Mouse (Mus musculus): ENCODE measurements around the gene Ifna14. TPM values are rescaled to one million over a fixed set of nuclear protein-coding genes. Genes with fewer than 3 reads are reported as not detected.

Ifna14 gene
- polyA plus RNA-seq, 1 experiment from 2014 or later: not detected

GRCm38 (mm10) chr4:88530892-88531291 is 40.7 kb downstream of the Ifna14 start:
- WGBS: 94% methylated on average over 2 of the region's 2 CpGs
- Histone ChIP-seq H3K9me3 (replicated peaks) (no peaks in the 10 kb centered on the region), H3K27ac (replicated peaks) (no peak overlapping the region), H3K36me3 (no peaks in the 10 kb centered on the region), H3K4me1 (no peaks in the 10 kb centered on the region), H3K4me3 (no peak overlapping the region), H3K27me3 (ENCODE audit: low read depth, poor library complexity, severe bottlenecking) (no peaks in the 10 kb centered on the region)
- no peak for DNase-seq (ENCODE audit: low spot score)

- H3K36me3 ChIP-seq: no peaks in the 10 kb centered on the region
- H3K4me1 ChIP-seq: no peaks in the 10 kb centered on the region
- H3K27ac ChIP-seq (replicated peaks): no peak overlapping the region
- WGBS: 72% methylated on average over 4 of the region's 4 CpGs
- H3K4me3 ChIP-seq: no peak overlapping the region
- no peak for DNase-seq (ENCODE audit: low spot score)
- H3K9me3 ChIP-seq (replicated peaks): no peaks in the 10 kb centered on the region
- no peaks in the 10 kb centered on the region for H3K27me3 ChIP-seq (ENCODE audit: low read depth, poor library complexity, severe bottlenecking)
Measured at GRCm38 (mm10) chr4:88530271-88530670, 41.3 kb downstream of the Ifna14 start.

GRCm38 (mm10) chr4:88526379-88527049 is 45.1 kb downstream of the Ifna14 start:
- H3K4me1 ChIP-seq: no peaks in the 10 kb centered on the region
- DNase-seq (ENCODE audit: low spot score): no peak
- H3K27me3 ChIP-seq (ENCODE audit: low read depth, poor library complexity, severe bottlenecking): no peaks in the 10 kb centered on the region
- H3K4me3 ChIP-seq: no peak overlapping the region
- no peak overlapping the region for H3K27ac ChIP-seq (replicated peaks)
- no peaks in the 10 kb centered on the region for H3K36me3 ChIP-seq
- no peaks in the 10 kb centered on the region for H3K9me3 ChIP-seq (replicated peaks)
- 79% methylated on average over 5 of the region's 5 CpGs for WGBS

GRCm38 (mm10) chr4:88525393-88525792 is 46.2 kb downstream of the Ifna14 start:
- 83% methylated on average over 3 of the region's 3 CpGs for WGBS
- Histone ChIP-seq H3K4me1 (no peaks in the 10 kb centered on the region), H3K4me3 (no peak overlapping the region), H3K36me3 (no peaks in the 10 kb centered on the region), H3K27me3 (ENCODE audit: low read depth, poor library complexity, severe bottlenecking) (no peaks in the 10 kb centered on the region), H3K9me3 (replicated peaks) (no peaks in the 10 kb centered on the region), H3K27ac (replicated peaks) (no peak overlapping the region)
- no peak for DNase-seq (ENCODE audit: low spot score)

- H3K9me3 ChIP-seq (replicated peaks): no peaks in the 10 kb centered on the region
- no peak for DNase-seq (ENCODE audit: low spot score)
- no peaks in the 10 kb centered on the region for H3K36me3 ChIP-seq
- no peak overlapping the region for H3K27ac ChIP-seq (replicated peaks)
- H3K4me1 ChIP-seq: no peaks in the 10 kb centered on the region
- H3K27me3 ChIP-seq (ENCODE audit: low read depth, poor library complexity, severe bottlenecking): no peaks in the 10 kb centered on the region
- no peak overlapping the region for H3K4me3 ChIP-seq
Measured at GRCm38 (mm10) chr4:88523241-88523640, 48.4 kb downstream of the Ifna14 start.

GRCm38 (mm10) chr4:88522674-88523073 is 48.9 kb downstream of the Ifna14 start, which contains the start of gene Ifnb1:
Gene Ifnb1 (minus strand): TSS chr4:88522774.
- no peak for DNase-seq (ENCODE audit: low spot score)
- Histone ChIP-seq H3K27me3 (ENCODE audit: low read depth, poor library complexity, severe bottlenecking) (no peaks in the 10 kb centered on the region), H3K4me1 (no peaks in the 10 kb centered on the region), H3K36me3 (no peaks in the 10 kb centered on the region), H3K9me3 (replicated peaks) (no peaks in the 10 kb centered on the region), H3K4me3 (no peak within 1 kb of the TSS), H3K27ac (replicated peaks) (no peak within 1 kb of the TSS)
- 85% methylated on average over 4 of the region's 4 CpGs for WGBS

Other genes with a start within 250 kb of the Ifna14 start
- gene Hacd4, start 132.9 kb downstream of the Ifna14 start, polyA plus RNA-seq (2016; fragmentation: Nextera tagmentation; extraction: Ambion mirVana): 3.7 and 4.3 TPM in 2 replicates
- gene Ifnb1, start 49.0 kb downstream of the Ifna14 start, polyA plus RNA-seq (2016; fragmentation: Nextera tagmentation; extraction: Ambion mirVana): not detected in 2 replicates
- not detected in 2 replicates for gene Ifna15, start 13.6 kb downstream of the Ifna14 start, polyA plus RNA-seq (2016; fragmentation: Nextera tagmentation; extraction: Ambion mirVana)
- gene Ifna9, start 20.6 kb upstream of the Ifna14 start, polyA plus RNA-seq (2016; fragmentation: Nextera tagmentation; extraction: Ambion mirVana): not detected in 2 replicates
- gene Ifna12, start 31.6 kb upstream of the Ifna14 start, polyA plus RNA-seq (2016; fragmentation: Nextera tagmentation; extraction: Ambion mirVana): not detected in 2 replicates
- not detected in 2 replicates for gene C87499, start 62.6 kb upstream of the Ifna14 start, polyA plus RNA-seq (2016; fragmentation: Nextera tagmentation; extraction: Ambion mirVana)
- not detected in 2 replicates for gene Ifna13, start 72.7 kb upstream of the Ifna14 start, polyA plus RNA-seq (2016; fragmentation: Nextera tagmentation; extraction: Ambion mirVana)
- not detected in 2 replicates for gene Ifna16, start 105.1 kb upstream of the Ifna14 start, polyA plus RNA-seq (2016; fragmentation: Nextera tagmentation; extraction: Ambion mirVana)
- not detected in 2 replicates for gene Ifna2, start 112.1 kb upstream of the Ifna14 start, polyA plus RNA-seq (2016; fragmentation: Nextera tagmentation; extraction: Ambion mirVana)
- not detected in 2 replicates for gene Ifnab, start 119.6 kb upstream of the Ifna14 start, polyA plus RNA-seq (2016; fragmentation: Nextera tagmentation; extraction: Ambion mirVana)
- gene Gm26566, start 150.0 kb upstream of the Ifna14 start, polyA plus RNA-seq (2016; fragmentation: Nextera tagmentation; extraction: Ambion mirVana): 0.80 and 1.1 TPM in 2 replicates
- gene Klhl9, start 150.7 kb upstream of the Ifna14 start, polyA plus RNA-seq (2016; fragmentation: Nextera tagmentation; extraction: Ambion mirVana): 95.6 and 111 TPM in 2 replicates
- gene Gm13271, start 183.1 kb upstream of the Ifna14 start, polyA plus RNA-seq (2016; fragmentation: Nextera tagmentation; extraction: Ambion mirVana): not detected in 2 replicates
- 0.19 and 0.32 TPM in 2 replicates for gene Gm13283, start 188.3 kb upstream of the Ifna14 start, polyA plus RNA-seq (2016; fragmentation: Nextera tagmentation; extraction: Ambion mirVana)
- 0.29 TPM in 1 of 2 replicates, not detected in the other for gene Gm13290, start 202.0 kb upstream of the Ifna14 start, polyA plus RNA-seq (2016; fragmentation: Nextera tagmentation; extraction: Ambion mirVana)
- not detected in 2 replicates for gene Gm13289, start 205.1 kb upstream of the Ifna14 start, polyA plus RNA-seq (2016; fragmentation: Nextera tagmentation; extraction: Ambion mirVana)
- not detected in 2 replicates for gene Gm13272, start 208.1 kb upstream of the Ifna14 start, polyA plus RNA-seq (2016; fragmentation: Nextera tagmentation; extraction: Ambion mirVana)
- gene Ifnz, start 210.3 kb upstream of the Ifna14 start, polyA plus RNA-seq (2016; fragmentation: Nextera tagmentation; extraction: Ambion mirVana): 0.51 TPM in 1 of 2 replicates, not detected in the other
- not detected in 2 replicates for gene Gm13276, start 213.9 kb upstream of the Ifna14 start, polyA plus RNA-seq (2016; fragmentation: Nextera tagmentation; extraction: Ambion mirVana)
- gene Gm13277, start 216.8 kb upstream of the Ifna14 start, polyA plus RNA-seq (2016; fragmentation: Nextera tagmentation; extraction: Ambion mirVana): not detected in 2 replicates
- gene Gm13278, start 219.8 kb upstream of the Ifna14 start, polyA plus RNA-seq (2016; fragmentation: Nextera tagmentation; extraction: Ambion mirVana): not detected in 2 replicates
- 0.34 TPM in 1 of 2 replicates, not detected in the other for gene Gm13275, start 222.7 kb upstream of the Ifna14 start, polyA plus RNA-seq (2016; fragmentation: Nextera tagmentation; extraction: Ambion mirVana)
- gene Gm13279, start 225.6 kb upstream of the Ifna14 start, polyA plus RNA-seq (2016; fragmentation: Nextera tagmentation; extraction: Ambion mirVana): not detected in 2 replicates
- gene Gm13285, start 227.9 kb upstream of the Ifna14 start, polyA plus RNA-seq (2016; fragmentation: Nextera tagmentation; extraction: Ambion mirVana): 0.62 TPM in 1 of 2 replicates, not detected in the other
- not detected in 2 replicates for gene Gm13287, start 231.5 kb upstream of the Ifna14 start, polyA plus RNA-seq (2016; fragmentation: Nextera tagmentation; extraction: Ambion mirVana)
- 0.09 TPM in 1 of 2 replicates, not detected in the other for gene Gm13288, start 233.7 kb upstream of the Ifna14 start, polyA plus RNA-seq (2016; fragmentation: Nextera tagmentation; extraction: Ambion mirVana)
- gene Ifna7, start 244.4 kb upstream of the Ifna14 start, polyA plus RNA-seq (2016; fragmentation: Nextera tagmentation; extraction: Ambion mirVana): not detected in 2 replicates
- gene Ifna11, start 248.2 kb upstream of the Ifna14 start, polyA plus RNA-seq (2016; fragmentation: Nextera tagmentation; extraction: Ambion mirVana): not detected in 2 replicates